Mouse (Mus musculus) liver, embryonic 14.5 days (tissue): ENCODE measurements at regions not wholly inside any gene's neighbourhood (a gene's known extent, or its start where the extent isn't known, plus 50 kb on each side); places are given as distances from the start of the nearest gene placed in this dataset.

ENCODE experiments used
- ATAC-seq: fragments of 200-750 bp; cut with Nextera tagmentation; 2 replicates; pipeline ENCODE4 v1.8.0; 2017; ENCODE audit warnings: moderate number of reproducible peaks, mild to moderate bottlenecking, moderate library complexity; ENCODE audit not compliant: insufficient read depth
- DNase-seq, 3 experiments: peaks; one replicate each; pipeline ENCODE4 v3.0.0-alpha.2; 2012 to 2013; ENCODE audit warnings: low read depth in 3 of 3, low spot score in 3 of 3
- H3K27ac ChIP-seq: fragments of 300-500 bp; sonication (generic); 2 replicates; pipeline ENCODE4 v1.5.1; 2014; ENCODE audit warnings: moderate library complexity, mild to moderate bottlenecking, control low read depth, inconsistent platforms
- H3K27me3 ChIP-seq: fragments of 300-500 bp; sonication (generic); 2 replicates; pipeline ENCODE4 v1.6.1; 2014; ENCODE audit warnings: mild to moderate bottlenecking, low read length, moderate library complexity; ENCODE audit not compliant: control insufficient read depth, insufficient read depth
- H3K36me3 ChIP-seq: fragments of 300-500 bp; sonication (generic); replicated peaks from 2 replicates; pipeline ENCODE4 v1.6.1; 2014; ENCODE audit warnings: low read depth; ENCODE audit not compliant: control insufficient read depth, insufficient read depth
- H3K4me1 ChIP-seq, 2 experiments: fragments of 200-500 bp in 1 of 2; fragments of 300-500 bp in 1 of 2; sonication (generic) in 1 of 2; replicated peaks; 2 replicates each; pipeline ENCODE4 v1.6.1; 2012 to 2014; ENCODE audit warnings: antibody characterized with exemption in 1 of 2, inconsistent platforms in 1 of 2, low read length in 1 of 2; ENCODE audit not compliant: control insufficient read depth in 2 of 2, insufficient read depth in 2 of 2
- H3K4me2 ChIP-seq: fragments of 300-500 bp; sonication (generic); 2 replicates; pipeline ENCODE4 v1.6.1; 2014; ENCODE audit warnings: low read depth, mild to moderate bottlenecking, control low read depth, moderate library complexity
- H3K4me3 ChIP-seq, 2 experiments: fragments of 200-500 bp in 1 of 2; fragments of 300-500 bp in 1 of 2; sonication (generic) in 1 of 2; 2 replicates each; pipeline ENCODE4 v1.5.1; 2012 to 2014; ENCODE audit warnings: low read depth in 2 of 2, low read length in 2 of 2, mild to moderate bottlenecking in 2 of 2, control low read depth in 1 of 2, inconsistent platforms in 1 of 2, moderate library complexity in 1 of 2; ENCODE audit not compliant: insufficient read depth in 1 of 2
- H3K9ac ChIP-seq: fragments of 300-500 bp; sonication (generic); replicated peaks from 2 replicates; pipeline ENCODE4 v1.6.1; 2014; ENCODE audit warnings: mild to moderate bottlenecking, control low read depth, moderate library complexity
- H3K9me3 ChIP-seq: fragments of 300-500 bp; sonication (generic); 2 replicates; pipeline ENCODE4 v1.6.1; 2016; ENCODE audit warnings: low read length, mixed read lengths; ENCODE audit not compliant: control insufficient read depth
- CTCF ChIP-seq: IDR thresholded peaks from 2 replicates; pipeline ENCODE4 v1.5.1; 2016; ENCODE audit warnings: antibody characterized with exemption, low read depth, control low read depth
- EP300 ChIP-seq: IDR thresholded peaks from 2 replicates; pipeline ENCODE4 v1.6.1; 2016; ENCODE audit warnings: antibody characterized with exemption, low read depth
- WGBS: fragments of 180-500 bp; shearing (Covaris S2); extraction: QIAGEN DNeasy Blood & Tissue Kit; methylation state at CpG from one replicate; pipeline ENCODE4 v1.1.7; 2014; ENCODE audit not compliant: insufficient replicate concordance; 5-methylcytosine and 5-hydroxymethylcytosine counted together

GRCm38 (mm10) chr8:92518486-92518885, 155.6 kb upstream of the Irx6 start:
- TF ChIP-seq CTCF (no peak), EP300 (no peak)
- 55% methylated on average over 3 of the region's 3 CpGs for WGBS
- Histone ChIP-seq H3K27me3 (no peaks in the 10 kb centered on the region), H3K9me3 (no peaks in the 10 kb centered on the region), H3K4me3 (no peak overlapping the region), H3K36me3 (no peaks in the 10 kb centered on the region), H3K4me2 (no peak overlapping the region), H3K27ac (no peak overlapping the region), H3K9ac (no peak overlapping the region), H3K4me1 (no peaks in the 10 kb centered on the region)
- no peak for ATAC-seq
- no peak for DNase-seq

GRCm38 (mm10) chr8:92522519-92522918, 151.6 kb upstream of the Irx6 start:
- DNase-seq = no peak
- no peak overlapping the region for H3K27ac ChIP-seq

GRCm38 (mm10) chr8:92529756-92530155, 144.3 kb upstream of the Irx6 start:
- TF ChIP-seq EP300 = no peak
- no peak for TF ChIP-seq CTCF
- WGBS = 59% methylated on average over 11 of the region's 11 CpGs
- no peak for ATAC-seq

More at GRCm38 (mm10) chr8:92522519-92522918, 151.6 kb upstream of the Irx6 start:
- ATAC-seq = no peak
- Histone ChIP-seq H3K4me3 (no peak overlapping the region), H3K4me1 (no peaks in the 10 kb centered on the region), H3K9me3 (no peaks in the 10 kb centered on the region), H3K4me2 (no peak overlapping the region), H3K27me3 (no peaks in the 10 kb centered on the region), H3K9ac (no peak overlapping the region), H3K36me3 (no peaks in the 10 kb centered on the region)
- 60% methylated on average over 6 of the region's 6 CpGs for WGBS
- TF ChIP-seq CTCF (no peak), EP300 (no peak)

GRCm38 (mm10) chr8:92540636-92541035, 133.5 kb upstream of the Irx6 start:
- no peaks in the 10 kb centered on the region for H3K9me3 ChIP-seq
- H3K4me3 ChIP-seq = no peak overlapping the region
- H3K27ac ChIP-seq = no peak overlapping the region
- H3K4me1 ChIP-seq = no peaks in the 10 kb centered on the region
- no peak for DNase-seq
- H3K4me2 ChIP-seq = no peak overlapping the region
- ATAC-seq = no peak
- H3K9ac ChIP-seq = no peak overlapping the region
- H3K27me3 ChIP-seq = no peaks in the 10 kb centered on the region
- no peaks in the 10 kb centered on the region for H3K36me3 ChIP-seq
- no peak for TF ChIP-seq CTCF
- no peak for TF ChIP-seq EP300
- 31% methylated on average over 2 of the region's 2 CpGs for WGBS

More at GRCm38 (mm10) chr8:92529756-92530155, 144.3 kb upstream of the Irx6 start:
- no peak overlapping the region for H3K4me3 ChIP-seq
- H3K27ac ChIP-seq = no peak overlapping the region
- no peaks in the 10 kb centered on the region for H3K9me3 ChIP-seq
- H3K27me3 ChIP-seq = no peaks in the 10 kb centered on the region
- H3K36me3 ChIP-seq = no peaks in the 10 kb centered on the region
- DNase-seq = no peak
- H3K4me2 ChIP-seq = no peak overlapping the region
- H3K4me1 ChIP-seq = no peaks in the 10 kb centered on the region
- H3K9ac ChIP-seq = no peak overlapping the region

GRCm38 (mm10) chr8:92545347-92546059, 128.6 kb upstream of the Irx6 start:
- H3K9me3 ChIP-seq = no peaks in the 10 kb centered on the region
- no peak overlapping the region for H3K27ac ChIP-seq
- DNase-seq = no peak
- H3K4me1 ChIP-seq = no peaks in the 10 kb centered on the region
- no peak overlapping the region for H3K4me2 ChIP-seq
- WGBS = 44% methylated on average over 17 of the region's 17 CpGs
- H3K9ac ChIP-seq = no peak overlapping the region
- H3K4me3 ChIP-seq = no peak overlapping the region
- no peak for ATAC-seq
- H3K36me3 ChIP-seq = no peaks in the 10 kb centered on the region
- TF ChIP-seq EP300 (no peak), CTCF (no peak)
- no peaks in the 10 kb centered on the region for H3K27me3 ChIP-seq
